Mouse (Mus musculus) midbrain, embryonic 12.5 days (tissue): ENCODE results near the gene Trpc1. TPM values are rescaled to one million over a fixed set of nuclear protein-coding genes. Genes with fewer than 3 reads are reported as not detected.

Experiments
- ATAC-seq: fragments of 200-750 bp; cut with Nextera tagmentation; 2 replicates; pipeline ENCODE4 v1.8.0; 2017; ENCODE audit warnings: low read depth, moderate TSS enrichment, moderate library complexity; ENCODE audit not compliant: low FRiP score
- H3K27ac ChIP-seq: fragments of 300-500 bp; sonication (generic); replicated peaks from 2 replicates; pipeline ENCODE4 v1.5.1; 2016; ENCODE audit warnings: mild to moderate bottlenecking
- H3K27me3 ChIP-seq: fragments of 300-500 bp; sonication (generic); 2 replicates; pipeline ENCODE4 v1.6.1; 2016; ENCODE audit warnings: mild to moderate bottlenecking
- H3K36me3 ChIP-seq: fragments of 300-500 bp; sonication (generic); 2 replicates; pipeline ENCODE4 v1.6.1; 2016
- H3K4me1 ChIP-seq: fragments of 300-500 bp; sonication (generic); 2 replicates; pipeline ENCODE4 v1.6.1; 2016
- H3K4me2 ChIP-seq: fragments of 300-500 bp; sonication (generic); replicated peaks from 2 replicates; pipeline ENCODE4 v1.6.1; 2016; ENCODE audit warnings: mild to moderate bottlenecking, moderate library complexity
- H3K4me3 ChIP-seq: fragments of 300-500 bp; sonication (generic); 2 replicates; pipeline ENCODE4 v1.5.1; 2016; ENCODE audit warnings: mild to moderate bottlenecking
- H3K9ac ChIP-seq: fragments of 300-500 bp; sonication (generic); replicated peaks from 2 replicates; pipeline ENCODE4 v1.6.1; 2016; ENCODE audit warnings: mild to moderate bottlenecking, moderate library complexity
- H3K9me3 ChIP-seq: fragments of 300-500 bp; sonication (generic); 2 replicates; pipeline ENCODE4 v1.6.1; 2016; ENCODE audit warnings: mild to moderate bottlenecking
- WGBS: fragments of 180-500 bp; shearing (Covaris S2); methylation state at CpG from one replicate; pipeline ENCODE4 v1.1.7; 2016; 5-methylcytosine and 5-hydroxymethylcytosine counted together
- polyA plus RNA-seq: library from polyadenylated mRNA; unstranded; fragments of >200 nt; fragmentation: Nextera tagmentation; extraction: Ambion mirVana; gene quantifications from 2 replicates; pipeline ENCODE4 v1.2.1, GENCODE M21; 2016

Gene Trpc1
- polyA plus RNA-seq, 1 experiment from 2014 or later: 6.1 TPM

DNA sequence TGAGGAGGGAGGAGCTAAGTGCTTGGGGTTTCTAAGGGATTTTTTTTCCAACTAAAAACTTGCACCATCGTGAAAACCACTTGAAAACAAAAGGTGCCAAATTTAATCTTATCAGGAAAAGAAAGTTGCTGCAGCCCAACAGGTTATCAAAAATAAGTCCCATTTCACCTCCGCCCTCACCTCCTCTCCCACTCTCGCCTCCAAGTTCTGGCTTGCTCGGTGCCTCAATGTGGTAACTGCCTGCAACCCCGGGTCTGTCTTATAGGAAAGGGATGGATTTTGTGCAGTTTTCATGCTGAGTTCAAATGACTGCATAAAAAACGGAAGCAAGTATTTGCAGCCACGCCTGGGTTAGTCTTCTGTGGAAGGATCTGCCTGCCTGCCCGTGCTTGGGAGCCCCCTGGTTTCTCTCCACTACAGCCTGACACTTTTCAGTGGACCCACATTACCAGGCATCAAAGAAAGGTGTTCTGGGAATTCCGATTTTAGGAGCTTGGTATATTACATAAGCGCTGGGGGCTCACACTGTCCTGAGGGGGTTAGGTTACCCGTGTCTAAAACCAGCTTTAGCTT is 56.6 kb downstream of the Trpc1 start:
- no peaks in the 10 kb centered on the region for H3K9me3 ChIP-seq
- ATAC-seq: no peak
- H3K4me3 ChIP-seq: no peak overlapping the region
- H3K36me3 ChIP-seq: no peaks in the 10 kb centered on the region
- WGBS: 85% methylated on average over 11 of the region's 11 CpGs
- no peak overlapping the region for H3K4me2 ChIP-seq
- H3K9ac ChIP-seq: no peak overlapping the region
- no peaks in the 10 kb centered on the region for H3K27me3 ChIP-seq
- no peaks in the 10 kb centered on the region for H3K4me1 ChIP-seq
- H3K27ac ChIP-seq: no peak overlapping the region

DNA sequence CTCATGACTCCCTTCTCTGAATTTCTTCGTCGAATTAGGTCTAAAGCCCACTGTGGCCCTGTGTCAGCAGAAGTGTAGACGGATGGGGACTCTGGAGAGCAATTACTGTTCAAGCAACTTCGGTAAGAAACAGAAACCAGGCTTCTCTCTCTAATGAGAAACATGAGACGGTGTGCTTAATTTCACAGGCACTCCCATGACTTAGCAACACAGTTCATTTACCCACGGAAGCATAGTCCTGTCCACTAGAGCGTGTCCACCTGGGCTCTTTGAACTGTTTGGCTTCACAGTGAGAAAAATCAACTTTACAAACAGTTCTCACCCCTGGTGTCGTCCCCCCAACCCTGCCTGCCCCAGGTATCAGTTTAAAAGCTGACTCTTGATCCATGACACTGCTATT is 57.4 kb downstream of the Trpc1 start:
- WGBS: 74% methylated on average over 8 of the region's 8 CpGs

DNA sequence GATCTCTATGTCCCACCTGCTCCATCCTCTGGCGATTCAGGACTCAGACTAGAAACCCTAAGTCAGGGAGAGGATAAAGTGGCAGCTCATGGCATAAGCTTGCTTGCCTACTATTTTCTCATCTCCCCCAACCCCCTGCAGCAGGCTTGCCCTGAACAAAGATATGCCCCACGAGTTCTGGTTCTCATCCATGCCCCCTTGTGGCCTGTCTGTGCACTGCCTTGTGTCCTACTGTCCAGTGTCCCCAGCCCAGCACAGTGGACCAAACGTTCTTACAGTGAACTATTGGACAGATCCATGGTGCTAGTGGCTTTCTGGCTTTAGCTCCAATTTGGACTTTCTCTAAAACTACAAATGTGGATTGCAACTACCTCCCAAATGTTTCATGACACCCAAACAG is 62.1 kb downstream of the Trpc1 start:
- 76% methylated on average over 3 of the region's 3 CpGs for WGBS
- Histone ChIP-seq H3K4me3 (no peak overlapping the region), H3K36me3 (no peaks in the 10 kb centered on the region), H3K27me3 (0 out of 2 replicates have a peak, but pooled peaks cover 3% of the 10 kb centered on the region), H3K4me1 (peaks cover 5% of the 10 kb centered on the region; the same call in 1 of the 2 replicates), H3K27ac (no peak overlapping the region), H3K4me2 (no peak overlapping the region), H3K9ac (no peak overlapping the region), H3K9me3 (no peaks in the 10 kb centered on the region)
- ATAC-seq: no peak

More for the DNA sequence above, 57.4 kb downstream of the Trpc1 start:
- no peak overlapping the region for H3K27ac ChIP-seq
- ATAC-seq: no peak
- H3K36me3 ChIP-seq: no peaks in the 10 kb centered on the region
- no peak overlapping the region for H3K9ac ChIP-seq
- no peak overlapping the region for H3K4me2 ChIP-seq
- no peak overlapping the region for H3K4me3 ChIP-seq
- H3K27me3 ChIP-seq: no peaks in the 10 kb centered on the region
- no peaks in the 10 kb centered on the region for H3K4me1 ChIP-seq
- H3K9me3 ChIP-seq: no peaks in the 10 kb centered on the region

DNA sequence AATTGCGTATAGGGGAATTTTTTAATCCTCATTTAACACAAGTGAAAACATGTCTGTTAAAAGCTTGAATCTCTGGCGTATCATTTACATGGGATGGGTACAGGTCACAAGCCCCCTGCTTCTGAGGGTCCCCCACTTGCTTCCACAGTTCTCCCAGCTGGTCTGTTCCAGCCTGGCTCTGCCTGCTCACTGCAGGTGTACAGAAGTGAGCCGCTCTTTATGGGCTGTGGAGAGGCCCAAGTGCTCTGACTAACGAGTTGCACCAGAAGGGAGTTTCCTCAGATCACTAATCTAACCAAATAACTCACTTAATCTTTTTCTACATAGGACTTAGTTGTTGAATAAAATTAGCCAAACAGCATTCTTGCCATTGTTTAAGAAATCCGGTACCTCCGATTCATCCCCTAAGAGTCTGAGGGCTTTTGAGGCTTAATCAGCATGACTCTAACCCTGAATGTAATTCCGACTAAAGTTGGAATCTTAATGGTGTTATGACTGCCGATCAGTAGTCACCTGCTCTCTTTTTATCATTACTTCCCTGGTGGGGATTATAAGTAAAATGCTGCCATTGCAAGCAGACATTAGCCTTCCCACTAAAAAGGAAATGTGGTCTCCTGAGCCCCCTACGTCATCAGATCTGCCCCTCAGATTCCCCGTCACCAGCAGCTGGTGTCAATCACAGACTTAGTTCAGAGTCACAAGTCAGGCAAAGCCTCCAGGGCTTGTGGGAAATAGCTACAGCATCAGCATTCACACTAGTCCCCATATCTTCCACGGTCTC is 64.3 kb downstream of the Trpc1 start:
- WGBS: 23% methylated on average over 11 of the region's 11 CpGs
- Histone ChIP-seq H3K4me2 (no peak overlapping the region), H3K9me3 (no peaks in the 10 kb centered on the region), H3K9ac (no peak overlapping the region), H3K4me3 (no peak overlapping the region), H3K4me1 (peaks cover 5% of the 10 kb centered on the region; the same call in 1 of the 2 replicates), H3K27me3 (0 out of 2 replicates have a peak, but pooled peaks cover 3% of the 10 kb centered on the region), H3K36me3 (no peaks in the 10 kb centered on the region), H3K27ac (no peak overlapping the region)
- peak; percentile 64 for ATAC-seq

DNA sequence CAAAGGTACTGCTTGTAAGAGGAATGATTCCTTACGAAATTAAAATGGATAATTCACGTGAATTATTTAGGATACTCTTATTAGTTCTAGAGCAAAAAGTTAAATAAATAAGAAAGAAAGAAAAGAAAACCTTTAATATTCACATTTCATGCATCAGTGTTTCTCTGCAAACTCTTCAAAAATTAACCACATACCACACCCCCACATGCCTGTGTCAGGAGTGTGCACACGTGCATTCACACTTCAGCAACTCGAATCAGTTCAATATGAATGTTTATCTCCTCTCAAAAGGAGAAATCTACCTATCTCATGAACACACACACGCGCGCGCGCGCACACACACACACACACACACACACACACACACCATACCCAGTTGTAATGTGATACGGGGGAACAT is 69.5 kb downstream of the Trpc1 start:
- no peaks in the 10 kb centered on the region for H3K9me3 ChIP-seq
- WGBS: 88% methylated on average over 11 of the region's 11 CpGs
- H3K36me3 ChIP-seq: no peaks in the 10 kb centered on the region
- H3K9ac ChIP-seq: no peak overlapping the region
- H3K27me3 ChIP-seq: 0 out of 2 replicates have a peak, but pooled peaks cover 3% of the 10 kb centered on the region
- H3K4me3 ChIP-seq: no peak overlapping the region
- no peak overlapping the region for H3K27ac ChIP-seq
- ATAC-seq: no peak
- H3K4me1 ChIP-seq: no peaks in the 10 kb centered on the region
- no peak overlapping the region for H3K4me2 ChIP-seq

DNA sequence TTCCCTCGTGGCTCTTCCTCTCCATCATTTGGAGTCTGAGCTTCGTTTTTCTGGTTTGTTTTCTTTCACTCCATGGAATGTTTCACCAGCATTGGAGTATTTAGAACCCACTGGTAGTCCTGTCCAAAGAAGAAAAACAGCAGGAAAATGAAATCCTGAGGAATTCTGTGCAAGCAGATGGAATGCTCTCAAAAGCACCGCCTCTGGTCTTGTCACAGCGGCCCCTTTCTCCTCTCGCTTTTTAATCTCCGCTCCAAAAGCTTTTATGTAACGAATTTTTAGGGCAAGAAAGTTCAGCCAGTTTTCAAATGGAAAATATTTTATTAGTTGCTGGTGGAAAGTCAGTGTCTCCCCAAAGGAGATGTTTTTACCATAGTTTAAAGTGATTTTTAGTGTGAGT is 70.2 kb downstream of the Trpc1 start:
- H3K9me3 ChIP-seq: no peaks in the 10 kb centered on the region
- H3K27ac ChIP-seq: no peak overlapping the region
- no peak overlapping the region for H3K4me2 ChIP-seq
- H3K4me1 ChIP-seq: no peaks in the 10 kb centered on the region
- 0 out of 2 replicates have a peak, but pooled peaks cover 3% of the 10 kb centered on the region for H3K27me3 ChIP-seq
- no peak overlapping the region for H3K9ac ChIP-seq
- ATAC-seq: no peak
- 76% methylated on average over 7 of the region's 7 CpGs for WGBS
- no peaks in the 10 kb centered on the region for H3K36me3 ChIP-seq
- no peak overlapping the region for H3K4me3 ChIP-seq

DNA sequence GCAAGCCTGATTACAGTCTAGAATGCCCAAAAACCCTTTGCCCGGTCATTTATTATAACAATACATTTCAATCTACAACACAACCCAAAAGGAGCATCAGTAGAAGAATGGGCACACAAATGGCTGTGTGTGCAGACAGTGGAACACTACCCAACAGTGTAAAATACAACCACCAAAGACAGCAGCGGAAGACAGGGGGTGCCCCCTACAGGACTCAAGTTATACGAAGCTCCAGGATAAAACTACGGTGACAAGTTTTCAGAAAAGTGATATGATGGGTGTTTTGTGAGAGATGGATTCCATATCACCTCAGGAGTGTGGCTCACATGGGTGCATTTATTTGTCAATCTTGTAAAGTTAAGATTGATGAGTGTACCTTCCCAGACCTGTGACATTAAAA is 74.2 kb downstream of the Trpc1 start:
- H3K27ac ChIP-seq: no peak overlapping the region
- no peaks in the 10 kb centered on the region for H3K9me3 ChIP-seq
- no peaks in the 10 kb centered on the region for H3K4me1 ChIP-seq
- H3K27me3 ChIP-seq: no peaks in the 10 kb centered on the region
- H3K36me3 ChIP-seq: no peaks in the 10 kb centered on the region
- ATAC-seq: no peak
- H3K9ac ChIP-seq: no peak overlapping the region
- WGBS: 96% methylated on average over 4 of the region's 4 CpGs
- H3K4me3 ChIP-seq: no peak overlapping the region
- no peak overlapping the region for H3K4me2 ChIP-seq

DNA sequence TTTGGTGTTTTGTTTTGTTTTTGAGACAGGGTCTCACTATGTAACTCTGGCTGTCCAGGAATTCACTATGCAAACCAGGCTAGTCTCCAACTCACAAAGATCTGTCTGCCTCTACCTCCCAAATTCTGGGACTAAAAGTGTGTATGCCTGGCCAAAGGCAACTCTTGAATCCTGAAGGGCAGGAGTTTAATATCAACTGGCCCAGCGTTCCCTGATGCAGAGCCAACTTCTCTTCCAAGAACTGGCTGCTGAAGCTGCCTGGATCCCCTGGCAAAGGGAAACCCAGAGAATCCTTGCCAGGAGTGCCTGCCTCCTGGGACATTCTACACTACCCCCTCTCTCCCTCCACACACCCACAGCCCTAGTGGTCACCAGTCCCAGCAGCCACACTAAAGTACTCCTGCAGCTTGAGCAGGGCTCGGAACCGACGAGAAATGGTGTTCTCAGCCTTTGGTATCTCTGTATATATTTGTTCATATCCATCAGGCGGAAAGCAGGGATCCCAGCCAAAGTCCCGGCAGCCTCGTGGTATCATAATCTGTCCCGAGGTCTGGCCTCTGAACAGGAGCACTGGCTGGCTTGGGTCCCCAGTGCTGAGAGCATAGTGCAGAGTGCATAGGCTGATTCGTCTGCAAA is 75.0 kb downstream of the Trpc1 start:
- H3K36me3 ChIP-seq: no peaks in the 10 kb centered on the region
- H3K4me1 ChIP-seq: no peaks in the 10 kb centered on the region
- H3K4me3 ChIP-seq: no peak overlapping the region
- no peaks in the 10 kb centered on the region for H3K9me3 ChIP-seq
- H3K9ac ChIP-seq: no peak overlapping the region
- H3K27ac ChIP-seq: no peak overlapping the region
- 90% methylated on average over 9 of the region's 9 CpGs for WGBS
- no peak overlapping the region for H3K4me2 ChIP-seq
- no peaks in the 10 kb centered on the region for H3K27me3 ChIP-seq
- ATAC-seq: no peak

DNA sequence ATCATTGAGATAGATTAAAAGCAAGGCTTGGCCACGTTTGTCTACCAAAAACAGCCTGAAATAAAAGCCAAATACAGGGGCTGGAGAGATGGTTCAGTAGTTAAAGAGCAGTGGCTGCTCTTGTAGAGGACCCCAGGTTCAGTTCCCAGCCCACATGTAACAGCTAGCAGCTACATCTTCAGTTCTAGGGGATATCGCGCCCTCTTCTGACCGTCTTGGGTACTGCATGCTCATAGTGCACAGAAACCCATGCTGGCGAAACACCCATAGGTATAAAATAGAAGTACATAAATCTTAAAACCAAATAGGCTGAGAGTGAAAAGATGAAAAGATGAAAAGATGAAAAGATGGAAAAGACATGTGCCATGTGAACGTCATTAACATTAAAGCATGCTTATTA is 77.4 kb downstream of the Trpc1 start:
- Histone ChIP-seq H3K4me2 (no peak overlapping the region), H3K36me3 (no peaks in the 10 kb centered on the region), H3K4me1 (peaks cover 3% of the 10 kb centered on the region; the same call in 1 of the 2 replicates), H3K4me3 (no peak overlapping the region), H3K9ac (no peak overlapping the region), H3K27me3 (no peaks in the 10 kb centered on the region), H3K27ac (no peak overlapping the region), H3K9me3 (no peaks in the 10 kb centered on the region)
- WGBS: 87% methylated on average over 6 of the region's 6 CpGs
- ATAC-seq: no peak

DNA sequence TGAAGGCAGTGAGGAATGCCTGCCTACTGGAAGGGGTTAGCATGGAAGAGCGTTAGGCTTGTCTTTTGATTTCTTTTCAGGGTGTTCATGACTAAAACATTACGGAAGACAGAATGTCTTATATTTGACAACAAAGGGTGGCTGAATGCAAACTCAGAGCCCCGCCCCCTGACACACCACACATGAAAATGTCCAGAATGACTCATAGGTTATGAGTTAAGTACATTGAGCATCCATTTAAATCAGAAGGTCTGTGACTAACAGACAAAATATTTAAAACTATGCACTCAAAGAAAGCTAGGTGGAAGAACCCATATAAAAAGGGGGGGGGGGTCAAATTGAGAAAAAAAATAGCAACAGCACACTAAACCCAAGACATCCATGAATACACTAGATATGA is 77.8 kb downstream of the Trpc1 start:
- Histone ChIP-seq H3K9me3 (no peaks in the 10 kb centered on the region), H3K4me1 (peaks cover 6% of the 10 kb centered on the region; the same call in 1 of the 2 replicates), H3K9ac (no peak overlapping the region), H3K4me2 (no peak overlapping the region), H3K36me3 (no peaks in the 10 kb centered on the region), H3K27me3 (no peaks in the 10 kb centered on the region), H3K4me3 (no peak overlapping the region), H3K27ac (no peak overlapping the region)
- ATAC-seq: no peak
- WGBS: 91% methylated on average over 3 of the region's 3 CpGs

DNA sequence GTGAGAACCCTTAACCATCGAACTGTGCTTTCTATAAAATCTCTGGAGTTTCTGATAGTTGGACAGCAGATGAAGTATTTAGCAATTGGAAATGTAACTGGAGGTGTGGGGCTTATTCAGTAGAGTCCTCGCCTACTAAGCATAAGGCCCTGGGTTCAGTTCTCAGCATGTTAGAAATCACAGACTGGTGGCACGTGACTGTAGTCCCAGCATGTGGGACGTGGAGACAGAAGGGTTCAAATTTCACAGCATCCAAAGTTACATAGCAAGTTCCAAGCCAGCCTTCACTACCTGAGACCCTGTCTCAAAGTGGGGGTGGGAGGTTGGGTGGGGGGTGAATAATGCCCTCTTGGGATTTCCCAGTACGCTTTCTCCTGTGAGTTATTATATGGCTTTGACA is 81.9 kb downstream of the Trpc1 start:
- H3K27me3 ChIP-seq: no peaks in the 10 kb centered on the region
- 63% methylated on average over 5 of the region's 5 CpGs for WGBS
- H3K36me3 ChIP-seq: no peaks in the 10 kb centered on the region
- peaks cover 13% of the 10 kb centered on the region for H3K4me1 ChIP-seq
- H3K9me3 ChIP-seq: no peaks in the 10 kb centered on the region
- no peak for ATAC-seq
- H3K27ac ChIP-seq: no peak overlapping the region
- H3K4me2 ChIP-seq: no peak overlapping the region
- H3K4me3 ChIP-seq: no peak overlapping the region
- no peak overlapping the region for H3K9ac ChIP-seq

DNA sequence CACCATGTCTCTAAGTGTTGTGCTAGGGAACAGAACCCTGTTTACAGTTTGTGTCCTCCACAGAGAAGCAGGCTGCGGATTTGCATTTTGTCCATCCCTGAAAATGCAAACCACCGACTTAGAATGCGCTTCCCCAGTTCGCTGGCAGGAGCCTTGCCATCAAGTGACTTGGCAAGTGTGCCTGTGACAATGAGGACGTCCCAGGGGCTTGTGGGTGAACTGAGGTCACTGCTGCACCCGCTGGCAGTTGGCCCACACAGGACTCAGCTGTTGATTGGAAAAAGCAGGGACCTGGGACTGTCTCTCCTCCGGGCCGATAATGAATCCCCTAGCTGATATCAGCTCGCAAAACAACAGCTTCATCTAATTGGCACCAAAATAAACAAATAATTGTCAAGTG is 82.3 kb downstream of the Trpc1 start:
- Histone ChIP-seq H3K27ac (no peak overlapping the region), H3K4me1 (peaks cover 13% of the 10 kb centered on the region), H3K9ac (no peak overlapping the region), H3K27me3 (no peaks in the 10 kb centered on the region), H3K9me3 (no peaks in the 10 kb centered on the region), H3K36me3 (no peaks in the 10 kb centered on the region), H3K4me3 (no peak overlapping the region), H3K4me2 (no peak overlapping the region)
- WGBS: 35% methylated on average over 9 of the region's 9 CpGs
- ATAC-seq: no peak
